Mouse (Mus musculus) embryonic facial prominence, embryonic 11.5 days (tissue): Measurements from ENCODE around the gene Tmem120b. TPM values are rescaled to one million over a fixed set of nuclear protein-coding genes. Genes with fewer than 3 reads are reported as not detected.

ENCODE experiments used
- ATAC-seq: fragments of 200-750 bp; cut with Nextera tagmentation; replicated peaks from 2 replicates; pipeline ENCODE4 v1.8.0; 2017; ENCODE audit warnings: low read depth; ENCODE audit not compliant: insufficient number of reproducible peaks, low FRiP score, low TSS enrichment
- DNase-seq: peaks from one replicate; pipeline ENCODE4 v3.0.0-alpha.2; 2015; ENCODE audit warnings: low spot score
- H3K27ac ChIP-seq: fragments of 300-500 bp; sonication (generic); replicated peaks from 2 replicates; pipeline ENCODE4 v1.5.1; 2014; ENCODE audit warnings: mild to moderate bottlenecking, low read depth, low read length, control low read depth
- H3K27me3 ChIP-seq: fragments of 300-500 bp; sonication (generic); 2 replicates; pipeline ENCODE4 v1.6.1; 2014; ENCODE audit warnings: mild to moderate bottlenecking, low read length, moderate library complexity, mixed read lengths; ENCODE audit not compliant: control insufficient read depth, insufficient read depth
- H3K36me3 ChIP-seq: fragments of 300-500 bp; sonication (generic); replicated peaks from 2 replicates; pipeline ENCODE4 v1.6.1; 2014; ENCODE audit warnings: low read depth, mild to moderate bottlenecking, low read length, moderate library complexity, mixed read lengths; ENCODE audit not compliant: control insufficient read depth, insufficient read depth
- H3K4me1 ChIP-seq: fragments of 300-500 bp; sonication (generic); 2 replicates; pipeline ENCODE4 v1.6.1; 2014; ENCODE audit warnings: low read length, mixed read lengths; ENCODE audit not compliant: control insufficient read depth, insufficient read depth
- H3K4me2 ChIP-seq: fragments of 300-500 bp; sonication (generic); 2 replicates; pipeline ENCODE4 v1.6.1; 2014; ENCODE audit warnings: low read depth, mild to moderate bottlenecking, control low read depth, low read length, moderate library complexity
- H3K4me3 ChIP-seq: fragments of 300-500 bp; sonication (generic); 2 replicates; pipeline ENCODE4 v1.5.1; 2014; ENCODE audit warnings: low read depth, low read length, control low read depth
- H3K9ac ChIP-seq: fragments of 300-500 bp; sonication (generic); replicated peaks from 2 replicates; pipeline ENCODE4 v1.6.1; 2014; ENCODE audit warnings: mild to moderate bottlenecking, control low read depth, low read length
- H3K9me3 ChIP-seq: fragments of 300-500 bp; sonication (generic); replicated peaks from 2 replicates; pipeline ENCODE4 v1.6.1; 2016; ENCODE audit warnings: mild to moderate bottlenecking, low read length, inconsistent platforms, mixed read lengths; ENCODE audit not compliant: control insufficient read depth
- WGBS: fragments of 180-500 bp; shearing (Covaris S2); extraction: QIAGEN DNeasy Blood & Tissue Kit; methylation state at CpG from one replicate; pipeline ENCODE4 v1.1.7; 2014; 5-methylcytosine and 5-hydroxymethylcytosine counted together
- polyA plus RNA-seq: library from polyadenylated mRNA; unstranded; fragments of >200 nt; fragmentation: Nextera tagmentation; extraction: Ambion mirVana; gene quantifications from 2 replicates; pipeline ENCODE4 v1.2.1, GENCODE M21; 2014

Gene Tmem120b
- polyA plus RNA-seq, 1 experiment from 2014 or later, result 7.9 TPM

- Histone ChIP-seq H3K4me1 (no peaks in the 10 kb centered on the region), H3K4me3 (no peak overlapping the region), H3K9me3 (no peaks in the 10 kb centered on the region), H3K27me3 (no peaks in the 10 kb centered on the region), H3K27ac (no peak overlapping the region), H3K36me3 (no peaks in the 10 kb centered on the region), H3K4me2 (no peak overlapping the region), H3K9ac (no peak overlapping the region)
- WGBS, result 24% methylated on average over 6 of the region's 6 CpGs
- DNase-seq (peak; percentile 74), ATAC-seq (no peak)
These were observed 720 bp upstream of the Tmem120b start for GRCm38 (mm10) chr5:123067395-123067995.

- H3K4me2 ChIP-seq, result no peak overlapping the region
- no peaks in the 10 kb centered on the region for H3K4me1 ChIP-seq
- H3K27me3 ChIP-seq, result no peaks in the 10 kb centered on the region
- DNase-seq (no peak), ATAC-seq (no peak)
- no peaks in the 10 kb centered on the region for H3K9me3 ChIP-seq
- 86% methylated on average over 2 of the region's 2 CpGs for WGBS
- no peak overlapping the region for H3K27ac ChIP-seq
- H3K36me3 ChIP-seq, result no peaks in the 10 kb centered on the region
- H3K4me3 ChIP-seq, result no peak overlapping the region
- no peak overlapping the region for H3K9ac ChIP-seq
These were observed 499 bp downstream of the Tmem120b start for GRCm38 (mm10) chr5:123068714-123069113.

DNA sequence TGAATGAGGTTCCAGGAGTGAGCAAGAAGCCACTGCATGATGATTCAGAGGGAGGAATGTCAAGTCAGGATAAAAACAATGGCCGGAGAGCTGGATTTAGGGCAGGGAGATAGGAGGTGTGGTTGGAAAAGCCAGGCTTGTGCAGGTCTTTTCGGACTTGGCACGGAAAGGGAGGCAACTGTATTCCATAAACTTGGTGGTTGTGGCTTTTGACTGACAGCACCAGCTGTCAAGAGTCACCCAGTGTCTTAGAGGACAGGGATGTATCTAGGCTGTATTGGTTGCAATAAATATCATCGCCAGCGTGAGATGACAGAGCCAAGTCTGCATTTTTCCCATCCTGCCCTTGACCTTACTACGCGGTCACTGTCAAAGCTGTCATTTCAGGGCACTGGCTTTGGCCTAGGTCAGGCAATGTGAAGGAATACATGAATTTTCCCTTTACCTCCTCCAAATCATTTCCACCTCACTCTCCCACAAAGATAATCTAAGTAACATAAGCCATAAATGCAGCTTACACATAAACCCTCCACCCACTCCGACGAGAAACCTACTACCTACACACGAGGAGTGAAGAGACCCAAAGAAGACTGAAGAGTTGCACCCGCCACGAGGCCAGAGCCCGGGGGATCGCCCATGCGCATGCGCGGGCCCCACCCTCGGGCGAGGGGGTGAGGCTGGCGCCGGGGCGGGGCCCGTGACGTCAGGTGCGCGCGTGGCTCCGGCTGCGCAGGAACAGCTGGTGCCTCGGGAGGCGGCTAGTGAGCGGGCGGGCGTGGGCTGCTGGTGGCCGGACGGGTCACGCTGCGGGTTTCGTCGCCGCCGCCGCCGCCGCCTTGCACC lies 7.6 kb downstream of the Tmem120b start:
- Histone ChIP-seq H3K27me3 (no peaks in the 10 kb centered on the region), H3K9ac (peak overlapping the region; percentile 68), H3K27ac (no peak overlapping the region), H3K9me3 (no peaks in the 10 kb centered on the region), H3K4me2 (peak overlapping the region; percentile 97), H3K36me3 (no peaks in the 10 kb centered on the region), H3K4me1 (peaks cover 2% of the 10 kb centered on the region; the same call in 1 of the 2 replicates), H3K4me3 (peak overlapping the region; percentile 78)
- DNase-seq, result peak; percentile 93
- WGBS, result 8% methylated on average over 40 of the region's 45 CpGs
- ATAC-seq, result peak; percentile 86

- peak overlapping the region; percentile 68 for H3K9ac ChIP-seq
- no peaks in the 10 kb centered on the region for H3K36me3 ChIP-seq
- H3K4me3 ChIP-seq, result peak overlapping the region; percentile 78
- DNase-seq (peak; percentile 62), ATAC-seq (peak; percentile 89)
- H3K9me3 ChIP-seq, result no peaks in the 10 kb centered on the region
- H3K4me2 ChIP-seq, result peak overlapping the region; percentile 97
- 3% methylated on average over 35 of the region's 35 CpGs for WGBS
- no peak overlapping the region for H3K27ac ChIP-seq
- H3K27me3 ChIP-seq, result no peaks in the 10 kb centered on the region
- H3K4me1 ChIP-seq, result peaks cover 2% of the 10 kb centered on the region; the same call in 1 of the 2 replicates
These were observed 8.4 kb downstream of the Tmem120b start for GRCm38 (mm10) chr5:123076419-123077281.

DNA sequence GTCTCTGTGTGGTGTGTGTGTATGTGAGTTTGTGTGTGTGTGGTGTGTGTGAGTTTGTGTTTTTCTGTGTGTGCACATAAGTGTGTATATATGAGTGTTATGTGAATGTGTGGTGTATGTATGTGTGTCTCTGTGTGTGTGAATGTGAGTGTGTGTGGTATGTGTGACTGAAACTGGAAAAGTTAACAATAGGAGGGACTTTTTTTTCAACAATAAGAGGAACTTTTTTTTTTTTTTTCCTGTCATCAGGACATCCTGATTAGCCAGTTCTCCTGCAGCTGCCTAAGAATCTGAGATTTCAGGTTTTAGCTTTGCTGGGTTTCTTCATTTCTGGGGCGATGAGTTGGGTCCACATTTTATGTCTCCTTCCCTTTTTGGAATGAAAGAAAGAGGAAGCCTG lies 11.4 kb downstream of the Tmem120b start:
- no peaks in the 10 kb centered on the region for H3K27me3 ChIP-seq
- no peaks in the 10 kb centered on the region for H3K36me3 ChIP-seq
- ATAC-seq (no peak), DNase-seq (no peak)
- no peak overlapping the region for H3K9ac ChIP-seq
- no peak overlapping the region for H3K27ac ChIP-seq
- no peaks in the 10 kb centered on the region for H3K9me3 ChIP-seq
- peaks cover 2% of the 10 kb centered on the region; the same call in 1 of the 2 replicates for H3K4me1 ChIP-seq
- no peak overlapping the region for H3K4me2 ChIP-seq
- WGBS, result 90% methylated on average over 1 of the region's 1 CpGs
- no peak overlapping the region for H3K4me3 ChIP-seq

GRCm38 (mm10) chr5:123080041-123080440 lies 11.8 kb downstream of the Tmem120b start:
- no peak for ATAC-seq
- H3K9me3 ChIP-seq, result no peaks in the 10 kb centered on the region
- DNase-seq, result peak; percentile 41
- no peaks in the 10 kb centered on the region for H3K27me3 ChIP-seq
- WGBS, result 56% methylated on average over 8 of the region's 8 CpGs
- peaks cover 2% of the 10 kb centered on the region; the same call in 1 of the 2 replicates for H3K4me1 ChIP-seq
- no peak overlapping the region for H3K4me3 ChIP-seq
- H3K9ac ChIP-seq, result no peak overlapping the region
- no peak overlapping the region for H3K27ac ChIP-seq
- no peaks in the 10 kb centered on the region for H3K36me3 ChIP-seq
- H3K4me2 ChIP-seq, result no peak overlapping the region

- H3K36me3 ChIP-seq, result no peaks in the 10 kb centered on the region
- ATAC-seq (no peak), DNase-seq (no peak)
- H3K9me3 ChIP-seq, result no peaks in the 10 kb centered on the region
- 94% methylated on average over 12 of the region's 13 CpGs for WGBS
- no peak overlapping the region for H3K9ac ChIP-seq
- H3K4me1 ChIP-seq, result peaks cover 2% of the 10 kb centered on the region; the same call in 1 of the 2 replicates
- H3K4me2 ChIP-seq, result no peak overlapping the region
- H3K4me3 ChIP-seq, result no peak overlapping the region
- H3K27ac ChIP-seq, result no peak overlapping the region
- no peaks in the 10 kb centered on the region for H3K27me3 ChIP-seq
These were observed 12.3 kb downstream of the Tmem120b start for GRCm38 (mm10) chr5:123080510-123080909.
